Mouse (Mus musculus) 3134 (cell line): ENCODE data around the gene Kcnq1.

ENCODE experiments used
- DNase-seq: peaks from one replicate; pipeline ENCODE4 v3.0.0-alpha.2; 2011; ENCODE audit warnings: low spot score; ENCODE audit not compliant: insufficient read length; ENCODE audit errors: extremely low read depth

Gene Kcnq1

GRCm38 (mm10) chr7:143106062-143106461, at the start of gene Kcnq1:
Gene Kcnq1, plus strand, starts transcription at chr7:143106362.
- DNase-seq: no peak

GRCm38 (mm10) chr7:143057023-143057422, 49.1 kb upstream of the Kcnq1 start:
- DNase-seq: no peak

GRCm38 (mm10) chr7:143057667-143058220, 48.4 kb upstream of the Kcnq1 start:
- DNase-seq: no peak

- DNase-seq: no peak
These were observed 47.9 kb upstream of the Kcnq1 start for GRCm38 (mm10) chr7:143058221-143058697.

- DNase-seq: no peak
These were observed 46.8 kb upstream of the Kcnq1 start for GRCm38 (mm10) chr7:143059202-143059870.

- no peak for DNase-seq
These were observed 43.5 kb upstream of the Kcnq1 start for GRCm38 (mm10) chr7:143062704-143063103.

- DNase-seq: no peak
These were observed 41.9 kb upstream of the Kcnq1 start for GRCm38 (mm10) chr7:143064226-143064625.

- DNase-seq: no peak
These were observed 40.5 kb upstream of the Kcnq1 start for GRCm38 (mm10) chr7:143065692-143066091.

GRCm38 (mm10) chr7:143067469-143067868, 38.7 kb upstream of the Kcnq1 start:
- no peak for DNase-seq

GRCm38 (mm10) chr7:143067897-143068296, 38.3 kb upstream of the Kcnq1 start:
- no peak for DNase-seq

GRCm38 (mm10) chr7:143068316-143068881, 37.8 kb upstream of the Kcnq1 start:
- DNase-seq: no peak

- peak; percentile 88 for DNase-seq
These were observed 37.1 kb upstream of the Kcnq1 start, which contains the start of gene Tssc4 for GRCm38 (mm10) chr7:143068882-143069591. Gene Tssc4, plus strand, starts transcription at chr7:143069249.

- DNase-seq: no peak
These were observed 36.3 kb upstream of the Kcnq1 start for GRCm38 (mm10) chr7:143069751-143070400.

GRCm38 (mm10) chr7:143070506-143071070, 35.6 kb upstream of the Kcnq1 start:
- no peak for DNase-seq

- no peak for DNase-seq
These were observed 33.6 kb upstream of the Kcnq1 start for GRCm38 (mm10) chr7:143072605-143073004.

- DNase-seq: no peak
These were observed 33.1 kb upstream of the Kcnq1 start for GRCm38 (mm10) chr7:143073086-143073485.

GRCm38 (mm10) chr7:143075394-143075793, 30.8 kb upstream of the Kcnq1 start:
- DNase-seq: no peak

GRCm38 (mm10) chr7:143077351-143077750, 28.8 kb upstream of the Kcnq1 start:
- DNase-seq: no peak

- no peak for DNase-seq
These were observed 24.1 kb upstream of the Kcnq1 start for GRCm38 (mm10) chr7:143082024-143082423.

- no peak for DNase-seq
These were observed 22.5 kb upstream of the Kcnq1 start for GRCm38 (mm10) chr7:143083708-143084107.

- no peak for DNase-seq
These were observed 19.8 kb upstream of the Kcnq1 start for GRCm38 (mm10) chr7:143086366-143086765.
